Mouse (Mus musculus): ENCODE measurements around the gene Fitm2. TPM values are rescaled to one million over a fixed set of nuclear protein-coding genes. Genes with fewer than 3 reads are reported as not detected.

Gene Fitm2
- polyA plus RNA-seq, 1 experiment from 2014 or later: 16.9 TPM

- Histone ChIP-seq H3K4me2 (peak overlapping the region; percentile 74), H3K9me3 (no peaks in the 10 kb centered on the region)
- peak; percentile 65; the same call in 1 of the 2 replicates for ATAC-seq (ENCODE audit: low FRiP score, low read depth)
Measured at GRCm38 (mm10) chr2:163418841-163419345, 53.5 kb downstream of the Fitm2 start.

GRCm38 (mm10) chr2:163417830-163418229 lies 54.6 kb downstream of the Fitm2 start:
- peaks cover 13% of the 10 kb centered on the region for H3K36me3 ChIP-seq
- H3K4me2 ChIP-seq: peak overlapping the region; percentile 74
- no peak for ATAC-seq (ENCODE audit: low FRiP score, low read depth)
- H3K27me3 ChIP-seq: no peaks in the 10 kb centered on the region
- no peaks in the 10 kb centered on the region for H3K9me3 ChIP-seq
- no peak overlapping the region for H3K9ac ChIP-seq
- H3K4me3 ChIP-seq: peak overlapping the region; percentile 76; the same call in 1 of the 2 replicates
- H3K27ac ChIP-seq (replicated peaks): no peak overlapping the region
- peaks cover 33% of the 10 kb centered on the region for H3K4me1 ChIP-seq (replicated peaks)

More at GRCm38 (mm10) chr2:163418841-163419345, 53.5 kb downstream of the Fitm2 start:
- Histone ChIP-seq H3K27me3 (no peaks in the 10 kb centered on the region), H3K9ac (peak overlapping the region; percentile 83), H3K36me3 (peaks cover 10% of the 10 kb centered on the region; the same call in 1 of the 2 replicates), H3K4me3 (peak overlapping the region; percentile 76), H3K27ac (replicated peaks) (peak overlapping the region; percentile 75), H3K4me1 (replicated peaks) (peaks cover 33% of the 10 kb centered on the region)
- WGBS: under 1% methylated on average over 34 of the region's 50 CpGs

- no peak overlapping the region for H3K9ac ChIP-seq
- H3K36me3 ChIP-seq: peaks cover 16% of the 10 kb centered on the region
- no peak overlapping the region for H3K27ac ChIP-seq (replicated peaks)
- H3K4me3 ChIP-seq: no peak overlapping the region
- H3K4me1 ChIP-seq (replicated peaks): peaks cover 33% of the 10 kb centered on the region
- ATAC-seq (ENCODE audit: low FRiP score, low read depth): no peak
- H3K4me2 ChIP-seq: no peak overlapping the region
- H3K27me3 ChIP-seq: no peaks in the 10 kb centered on the region
- no peaks in the 10 kb centered on the region for H3K9me3 ChIP-seq
- WGBS: 92% methylated on average over 6 of the region's 6 CpGs
Measured at GRCm38 (mm10) chr2:163417026-163417425, 55.4 kb downstream of the Fitm2 start.

Other genes starting within 250 kb of the Fitm2 start
- gene Jph2, start 74.6 kb downstream of the Fitm2 start, polyA plus RNA-seq (2015; fragmentation: Nextera tagmentation; extraction: Ambion mirVana): 0.74 and 0.75 TPM in 2 replicates
- 72.1 and 78.6 TPM in 2 replicates for gene Oser1, start 47.9 kb downstream of the Fitm2 start, polyA plus RNA-seq (2015; fragmentation: Nextera tagmentation; extraction: Ambion mirVana)
- 127 and 136 TPM in 2 replicates for gene Gdap1l1, start 34.2 kb downstream of the Fitm2 start, polyA plus RNA-seq (2015; fragmentation: Nextera tagmentation; extraction: Ambion mirVana)
- gene R3hdml, start 19.7 kb upstream of the Fitm2 start, polyA plus RNA-seq (2015; fragmentation: Nextera tagmentation; extraction: Ambion mirVana): 0.34 and 0.96 TPM in 2 replicates
- 0.17 TPM in 1 of 2 replicates, not detected in the other for gene Hnf4a, start 34.2 kb upstream of the Fitm2 start, polyA plus RNA-seq (2015; fragmentation: Nextera tagmentation; extraction: Ambion mirVana)
- 41.2 and 41.6 TPM in 2 replicates for gene Ttpal, start 129.7 kb upstream of the Fitm2 start, polyA plus RNA-seq (2015; fragmentation: Nextera tagmentation; extraction: Ambion mirVana)
- 31.2 and 33.5 TPM in 2 replicates for gene Serinc3, start 172.5 kb upstream of the Fitm2 start, polyA plus RNA-seq (2015; fragmentation: Nextera tagmentation; extraction: Ambion mirVana)
- gene Pkig, start 185.8 kb upstream of the Fitm2 start, polyA plus RNA-seq (2015; fragmentation: Nextera tagmentation; extraction: Ambion mirVana): 109 and 115 TPM in 2 replicates